Mouse (Mus musculus): Measurements from ENCODE around the gene Glt6d1.
"Not testable (repeated sequence)": the region's sequence is repeated elsewhere in the genome, so short reads cannot be mapped to it uniquely, and the experiment has no call there.

The Glt6d1 gene

GRCm38 (mm10) chr2:25815748-25816147 is at the start of gene Glt6d1:
TSS of gene Glt6d1 (minus strand) at chr2:25815848.
- in situ Hi-C loops (cut with MboI, MseI), result not testable (repeated sequence)

GRCm38 (mm10) chr2:25865412-25865811 is 49.8 kb upstream of the Glt6d1 start:
- in situ Hi-C loops (cut with MboI, MseI), result no loop called here

GRCm38 (mm10) chr2:25864230-25864629 is 48.6 kb upstream of the Glt6d1 start:
- in situ Hi-C loops (cut with MboI, MseI), result no loop called here

- in situ Hi-C loops (cut with MboI, MseI), result no loop called here
Observed at GRCm38 (mm10) chr2:25863337-25864131, 47.9 kb upstream of the Glt6d1 start, which contains the start of gene Kcnt1. TSS of gene Kcnt1 (plus strand) at chr2:25863734.

- in situ Hi-C loops (cut with MboI, MseI), result no loop called here
Observed at GRCm38 (mm10) chr2:25862696-25863270, 47.1 kb upstream of the Glt6d1 start.

- in situ Hi-C loops (cut with MboI, MseI), result no loop called here
Observed at GRCm38 (mm10) chr2:25862038-25862437, 46.4 kb upstream of the Glt6d1 start.

- in situ Hi-C loops (cut with MboI, MseI), result no loop called here
Observed at GRCm38 (mm10) chr2:25859891-25860290, 44.2 kb upstream of the Glt6d1 start.

GRCm38 (mm10) chr2:25853998-25854397 is 38.4 kb upstream of the Glt6d1 start:
- in situ Hi-C loops (cut with MboI, MseI), result no loop called here

GRCm38 (mm10) chr2:25852626-25853025 is 37.0 kb upstream of the Glt6d1 start:
- in situ Hi-C loops (cut with MboI, MseI), result no loop called here

- in situ Hi-C loops (cut with MboI, MseI), result no loop called here
Observed at GRCm38 (mm10) chr2:25850330-25850729, 34.7 kb upstream of the Glt6d1 start.

GRCm38 (mm10) chr2:25847226-25847625 is 31.6 kb upstream of the Glt6d1 start, which contains the start of gene Sohlh1:
TSS of gene Sohlh1 (minus strand) at chr2:25847248.
- in situ Hi-C loops (cut with MboI, MseI), result no loop called here

GRCm38 (mm10) chr2:25846516-25846915 is 30.9 kb upstream of the Glt6d1 start:
- in situ Hi-C loops (cut with MboI, MseI), result no loop called here

GRCm38 (mm10) chr2:25844097-25844496 is 28.4 kb upstream of the Glt6d1 start:
- in situ Hi-C loops (cut with MboI, MseI), result loop anchor here (5.0 kb wide), 1 partner anchor 63 kb away; no protein-coding TSS in a partner anchor

GRCm38 (mm10) chr2:25842758-25843157 is 27.1 kb upstream of the Glt6d1 start:
- in situ Hi-C loops (cut with MboI, MseI), result loop anchor here (5.0 kb wide), 1 partner anchor 65 kb away; no protein-coding TSS in a partner anchor

- in situ Hi-C loops (cut with MboI, MseI), result loop anchor here (5.0 kb wide), 1 partner anchor 65 kb away; no protein-coding TSS in a partner anchor
Observed at GRCm38 (mm10) chr2:25842161-25842560, 26.5 kb upstream of the Glt6d1 start.

GRCm38 (mm10) chr2:25836291-25836690 is 20.6 kb upstream of the Glt6d1 start:
- in situ Hi-C loops (cut with MboI, MseI), result no loop called here

- in situ Hi-C loops (cut with MboI, MseI), result no loop called here
Observed at GRCm38 (mm10) chr2:25830786-25831185, 15.1 kb upstream of the Glt6d1 start.

GRCm38 (mm10) chr2:25828344-25828947 is 12.8 kb upstream of the Glt6d1 start:
- in situ Hi-C loops (cut with MboI, MseI), result loop anchor here (10.0 kb wide), 1 partner anchor 954 kb away; no protein-coding TSS in a partner anchor

GRCm38 (mm10) chr2:25824751-25825150 is 9.1 kb upstream of the Glt6d1 start:
- in situ Hi-C loops (cut with MboI, MseI), result loop anchor here (10.0 kb wide), 1 partner anchor 950 kb away; no protein-coding TSS in a partner anchor

- in situ Hi-C loops (cut with MboI, MseI), result loop anchor here (10.0 kb wide), 1 partner anchor 948 kb away; no protein-coding TSS in a partner anchor
Observed at GRCm38 (mm10) chr2:25822806-25823205, 7.2 kb upstream of the Glt6d1 start, which contains the start of gene Lcn9. TSS of gene Lcn9 (plus strand) at chr2:25823153.

- in situ Hi-C loops (cut with MboI, MseI), result no loop called here
Observed at GRCm38 (mm10) chr2:25813364-25813763, 2.3 kb downstream of the Glt6d1 start.

GRCm38 (mm10) chr2:25811711-25812110 is 3.9 kb downstream of the Glt6d1 start:
- in situ Hi-C loops (cut with MboI, MseI), result no loop called here
